Mouse (Mus musculus) thymus, adult 2 months (tissue): ENCODE measurements around the gene Tmem151a. TPM values are rescaled to one million over a fixed set of nuclear protein-coding genes. Genes with fewer than 3 reads are reported as not detected.
A peak's percentile ranks its signal among the peaks of the same experiment; 100 is the strongest.

ENCODE experiments used
- DNase-seq: peaks from one replicate; pipeline ENCODE4 v3.0.0; 2021
- H3K27ac ChIP-seq: fragments of 200-500 bp; 2 replicates; pipeline ENCODE4 v1.5.1; 2012; ENCODE audit warnings: low read length, control low read depth; ENCODE audit not compliant: control insufficient read depth, insufficient read depth
- H3K27me3 ChIP-seq: fragments of 200-500 bp; 2 replicates; pipeline ENCODE4 v1.6.1; 2012; ENCODE audit warnings: mild to moderate bottlenecking, low read length, moderate library complexity, mixed read lengths; ENCODE audit not compliant: control insufficient read depth, insufficient read depth
- H3K36me3 ChIP-seq: fragments of 200-500 bp; 2 replicates; pipeline ENCODE4 v1.6.1; 2012; ENCODE audit warnings: mild to moderate bottlenecking, low read length, moderate library complexity; ENCODE audit not compliant: control insufficient read depth, insufficient read depth
- H3K4me1 ChIP-seq: fragments of 200-500 bp; replicated peaks from 2 replicates; pipeline ENCODE4 v1.6.1; 2012; ENCODE audit warnings: low read length; ENCODE audit not compliant: control insufficient read depth, insufficient read depth
- H3K4me3 ChIP-seq: fragments of 200-500 bp; 2 replicates; pipeline ENCODE4 v1.5.1; 2012; ENCODE audit warnings: mild to moderate bottlenecking, low read length, control low read depth, moderate library complexity; ENCODE audit not compliant: control insufficient read depth, insufficient read depth
- CTCF ChIP-seq: fragments of 200-500 bp; IDR thresholded peaks from 2 replicates; pipeline ENCODE4 v1.5.1; 2012; ENCODE audit warnings: mild to moderate bottlenecking, control low read depth, low read length, moderate library complexity, borderline replicate concordance; ENCODE audit not compliant: control insufficient read depth, poor library complexity, insufficient read depth; ENCODE audit errors: extremely low read depth
- POLR2A ChIP-seq: fragments of 200-500 bp; IDR thresholded peaks from 2 replicates; pipeline ENCODE4 v1.6.1; 2012; ENCODE audit warnings: mild to moderate bottlenecking, low read length, control low read depth, moderate library complexity; ENCODE audit not compliant: control insufficient read depth, poor library complexity, insufficient read depth; ENCODE audit errors: extremely low read depth
- WGBS: fragments of 180-500 bp; shearing (Covaris S2); methylation state at CpG from one replicate; pipeline ENCODE4 v1.1.7; 2018; 5-methylcytosine and 5-hydroxymethylcytosine counted together
- polyA plus RNA-seq: library from polyadenylated mRNA; depleted of rRNA; stranded (reverse); fragments of >200 nt; gene quantifications from 2 replicates; pipeline ENCODE4 v1.2.3, GENCODE M21; 2012

Tmem151a gene
- polyA plus RNA-seq, 1 experiment = 3.5 TPM

DNA sequence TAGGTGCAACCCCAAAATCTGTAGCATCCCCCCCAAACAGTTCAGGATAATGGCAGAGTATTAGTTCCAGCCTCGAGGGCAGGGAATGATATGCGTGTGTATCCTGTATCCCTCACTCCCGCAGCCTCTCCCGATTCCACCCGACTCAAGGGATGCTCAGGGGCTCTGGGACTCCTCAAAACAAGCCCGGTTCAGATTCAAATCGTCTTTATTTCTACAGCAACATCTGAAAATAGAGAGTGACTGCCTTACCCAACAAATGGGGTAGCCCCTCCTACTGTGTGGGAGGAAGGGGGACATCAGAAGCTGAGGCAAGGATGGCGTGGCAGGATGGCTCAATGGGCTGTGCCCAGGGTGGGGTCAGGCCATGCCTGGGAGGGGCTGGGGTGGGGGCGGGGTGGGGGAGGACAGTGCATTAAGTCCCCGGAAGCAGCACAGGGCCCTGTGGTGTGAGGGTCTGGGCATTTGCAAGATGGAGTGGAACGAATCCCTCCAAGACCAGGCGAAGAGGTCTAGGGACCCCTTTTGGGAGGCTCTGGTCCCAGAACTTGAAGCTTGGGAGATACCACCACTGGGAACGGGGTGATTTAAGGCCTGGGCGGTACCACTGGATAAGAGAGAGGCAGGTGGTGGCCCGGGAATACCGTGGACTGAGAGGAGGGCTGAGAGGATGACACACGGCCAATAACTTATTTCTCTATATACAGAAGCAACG is 22.4 kb upstream of the Tmem151a start:
- Histone ChIP-seq H3K4me3 (no peak overlapping the region), H3K27ac (no peak overlapping the region), H3K36me3 (peaks cover 12% of the 10 kb centered on the region), H3K4me1 (peaks cover 7% of the 10 kb centered on the region), H3K27me3 (no peaks in the 10 kb centered on the region)
- no peak for DNase-seq
- TF ChIP-seq CTCF (no peak), POLR2A (no peak)
- 92% methylated on average over 18 of the region's 18 CpGs for WGBS

DNA sequence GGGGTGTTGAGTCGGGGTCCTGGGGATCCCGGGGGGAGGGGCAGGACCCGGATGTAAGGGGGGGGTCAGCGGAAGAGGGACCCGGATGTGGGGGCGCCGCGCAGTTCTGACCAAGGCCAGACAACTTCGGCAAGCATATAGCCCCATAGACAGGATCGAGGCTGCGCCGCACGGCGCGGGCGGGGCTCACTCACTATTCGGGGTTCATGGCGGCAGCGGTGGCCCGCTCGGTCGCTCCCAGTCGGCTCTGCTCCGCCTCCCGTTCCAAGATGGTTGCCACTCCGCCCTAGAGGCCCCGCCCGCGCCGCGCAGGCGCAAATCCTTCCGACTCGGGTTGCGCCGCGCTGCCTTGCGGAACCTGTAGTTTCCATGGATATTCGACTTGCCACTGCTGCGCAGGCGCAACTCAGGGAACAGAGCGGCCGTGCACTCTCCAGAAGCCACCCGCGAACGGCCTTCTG is 21.4 kb upstream of the Tmem151a start, which contains the start of gene Rab1b:
Gene Rab1b, minus strand, starts transcription at position 342 of the 461 bp plus-strand sequence.
- 1% methylated on average over 45 of the region's 46 CpGs for WGBS
- no peak; the same call in 1 of the 2 replicates for TF ChIP-seq POLR2A
- no peak for TF ChIP-seq CTCF
- H3K36me3 ChIP-seq = peaks cover 16% of the 10 kb centered on the region
- H3K27me3 ChIP-seq = no peaks in the 10 kb centered on the region
- peak; percentile 97 for DNase-seq
- H3K27ac ChIP-seq = peak within 1 kb of the TSS; percentile 81
- peak within 1 kb of the TSS; percentile 76 for H3K4me3 ChIP-seq
- peaks cover 7% of the 10 kb centered on the region for H3K4me1 ChIP-seq

DNA sequence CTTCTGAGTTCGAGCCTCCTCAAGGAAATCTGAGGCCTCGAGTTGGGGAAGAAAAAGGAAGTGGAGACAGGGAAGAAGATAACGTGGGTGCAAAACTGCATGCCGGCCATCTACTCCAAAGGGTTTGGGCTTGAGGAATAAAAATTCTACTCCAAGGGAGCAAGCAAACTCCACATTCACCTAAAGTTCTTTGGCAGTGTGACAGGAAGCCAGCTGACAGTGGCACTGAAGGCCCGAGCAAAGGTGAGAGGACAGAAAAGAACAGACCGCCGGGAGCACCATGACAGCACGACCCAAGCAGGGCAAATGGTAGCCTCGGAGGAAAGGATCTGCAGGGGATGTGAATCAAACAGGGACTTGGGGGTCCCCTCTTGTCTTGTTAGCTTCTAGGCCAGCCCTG is 20.7 kb upstream of the Tmem151a start:
- DNase-seq = no peak
- Histone ChIP-seq H3K4me3 (peak overlapping the region; percentile 76), H3K27me3 (no peaks in the 10 kb centered on the region), H3K27ac (peak overlapping the region; percentile 81), H3K36me3 (peaks cover 22% of the 10 kb centered on the region), H3K4me1 (peaks cover 7% of the 10 kb centered on the region)
- TF ChIP-seq CTCF = no peak
- no peak for TF ChIP-seq POLR2A
- 2% methylated on average over 9 of the region's 9 CpGs for WGBS

DNA sequence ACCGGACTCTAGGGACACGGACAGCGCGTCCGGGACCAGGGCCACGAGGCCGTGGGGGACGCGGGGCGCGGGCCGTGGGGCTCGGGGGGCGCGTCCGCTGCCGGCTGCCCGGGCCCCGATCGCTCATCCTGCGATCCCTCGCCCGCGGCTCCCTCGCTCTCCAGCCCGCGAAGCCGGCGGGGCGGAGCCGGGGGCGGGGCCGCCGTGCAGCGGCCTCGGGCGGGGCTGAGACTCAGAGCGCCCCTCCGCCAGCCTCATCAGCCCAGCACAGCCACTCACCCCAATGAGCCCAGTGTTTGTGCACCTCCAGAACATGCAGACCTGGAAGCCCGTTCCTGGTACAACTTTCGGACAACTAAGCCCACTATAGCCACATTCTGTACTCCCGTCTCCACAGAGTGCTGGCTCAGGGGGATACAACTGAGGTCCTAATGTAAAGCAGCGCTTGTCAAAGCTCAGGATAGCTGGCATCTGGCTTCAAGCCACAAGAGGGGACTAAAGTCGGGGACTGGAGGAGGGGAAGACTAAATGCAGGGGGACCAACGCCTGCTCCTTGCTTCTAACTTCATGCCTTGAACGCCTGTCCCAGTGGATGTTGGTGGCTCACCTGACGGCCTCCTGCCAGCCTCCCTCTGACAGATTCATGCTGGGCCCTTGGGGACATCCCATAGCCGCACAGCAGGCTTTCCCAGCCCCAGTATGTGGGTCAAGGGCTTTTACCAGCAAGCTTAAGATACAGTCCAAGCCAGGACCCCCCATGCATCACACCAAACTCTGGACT is 13.2 kb upstream of the Tmem151a start, which contains the start of gene Cnih2:
Gene Cnih2, minus strand, starts transcription at position 159 of the 781 bp plus-strand sequence.
- DNase-seq = peak; percentile 70
- Histone ChIP-seq H3K27ac (no peak within 1 kb of the TSS), H3K4me3 (peak within 1 kb of the TSS; percentile 24), H3K36me3 (peaks cover 29% of the 10 kb centered on the region), H3K27me3 (no peaks in the 10 kb centered on the region; the same call in 1 of the 2 replicates), H3K4me1 (peaks cover 10% of the 10 kb centered on the region)
- WGBS = 11% methylated on average over 48 of the region's 48 CpGs
- TF ChIP-seq POLR2A = no peak
- TF ChIP-seq CTCF = no peak

DNA sequence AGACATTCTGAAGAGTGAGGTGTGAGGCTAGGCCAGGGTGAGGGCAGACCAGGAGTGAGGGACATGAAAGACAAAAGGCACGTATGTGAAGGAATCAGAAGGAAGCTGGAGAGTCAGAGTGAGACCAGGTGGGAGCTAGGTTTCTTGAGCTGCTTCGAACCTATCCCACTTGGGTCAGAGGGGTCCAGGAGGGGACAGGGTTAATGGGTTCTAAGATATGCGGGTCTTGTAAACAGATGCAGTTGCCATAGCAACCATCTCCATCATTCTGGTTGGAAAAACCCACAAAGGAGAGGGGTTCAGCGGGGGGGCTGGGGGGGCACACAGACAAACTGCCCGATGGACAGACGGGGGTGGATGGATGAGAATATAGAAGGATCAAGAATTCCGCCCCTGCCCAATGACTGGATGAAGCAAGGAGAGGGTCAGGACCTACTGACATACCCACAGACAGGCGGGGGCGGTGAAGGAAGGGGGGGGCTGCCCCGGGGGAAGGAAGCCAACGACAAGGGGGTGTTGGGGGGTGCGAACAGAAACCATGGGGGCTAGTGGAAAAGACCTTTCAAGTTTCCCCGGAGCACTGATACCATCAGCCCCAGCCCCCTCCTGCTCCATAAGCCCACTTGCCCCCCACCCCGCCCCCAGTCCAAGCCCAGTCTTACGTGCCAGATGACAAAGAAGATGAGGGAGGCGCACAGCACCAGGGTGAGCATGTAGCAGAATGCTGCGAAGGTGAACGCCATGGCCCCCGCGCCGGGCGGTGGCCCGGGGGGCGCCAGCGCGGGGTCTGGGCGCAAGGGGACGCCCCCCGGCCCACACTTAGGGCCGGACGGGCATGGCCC is 12.4 kb upstream of the Tmem151a start:
- Histone ChIP-seq H3K36me3 (peaks cover 23% of the 10 kb centered on the region; the same call in 1 of the 2 replicates), H3K27me3 (no peaks in the 10 kb centered on the region; the same call in 1 of the 2 replicates), H3K4me1 (peaks cover 10% of the 10 kb centered on the region), H3K27ac (no peak overlapping the region), H3K4me3 (peak overlapping the region; percentile 24)
- 10% methylated on average over 31 of the region's 31 CpGs for WGBS
- TF ChIP-seq CTCF (no peak), POLR2A (no peak)
- DNase-seq = no peak
